Mouse (Mus musculus) midbrain, embryonic 11.5 days (tissue): Measurements from ENCODE around the gene Pms2. TPM values are rescaled to one million over a fixed set of nuclear protein-coding genes. Genes with fewer than 3 reads are reported as not detected.

Experiments
- ATAC-seq: fragments of 200-750 bp; cut with Nextera tagmentation; 2 replicates; pipeline ENCODE4 v1.8.0; 2017; ENCODE audit warnings: moderate TSS enrichment, moderate library complexity; ENCODE audit not compliant: low FRiP score
- DNase-seq: peaks from one replicate; pipeline ENCODE4 v3.0.0; 2015; ENCODE audit warnings: low spot score; ENCODE audit errors: missing footprints
- H3K27ac ChIP-seq: fragments of 300-500 bp; sonication (generic); 2 replicates; pipeline ENCODE4 v1.5.1; 2014; ENCODE audit warnings: low read depth, low read length
- H3K27me3 ChIP-seq: fragments of 300-500 bp; sonication (generic); 2 replicates; pipeline ENCODE4 v1.6.1; 2014; ENCODE audit warnings: mild to moderate bottlenecking, low read length, moderate library complexity, mixed read lengths; ENCODE audit not compliant: control insufficient read depth, insufficient read depth
- H3K36me3 ChIP-seq: fragments of 300-500 bp; sonication (generic); 2 replicates; pipeline ENCODE4 v1.6.1; 2014; ENCODE audit warnings: mild to moderate bottlenecking, low read length, moderate library complexity, mixed read lengths; ENCODE audit not compliant: control insufficient read depth, insufficient read depth
- H3K4me1 ChIP-seq: fragments of 300-500 bp; sonication (generic); 2 replicates; pipeline ENCODE4 v1.6.1; 2014; ENCODE audit warnings: low read length; ENCODE audit not compliant: control insufficient read depth, insufficient read depth
- H3K4me2 ChIP-seq: fragments of 300-500 bp; sonication (generic); 2 replicates; pipeline ENCODE4 v1.6.1; 2014; ENCODE audit warnings: mild to moderate bottlenecking, moderate library complexity
- H3K4me3 ChIP-seq: fragments of 300-500 bp; sonication (generic); 2 replicates; pipeline ENCODE4 v1.5.1; 2014; ENCODE audit warnings: low read depth, low read length
- H3K9ac ChIP-seq: fragments of 300-500 bp; sonication (generic); 2 replicates; pipeline ENCODE4 v1.6.1; 2014; ENCODE audit warnings: low read length
- H3K9me3 ChIP-seq: fragments of 300-500 bp; sonication (generic); 2 replicates; pipeline ENCODE4 v1.6.1; 2016; ENCODE audit warnings: low read length; ENCODE audit not compliant: control insufficient read depth
- WGBS: fragments of 180-500 bp; shearing (Covaris S2); extraction: QIAGEN DNeasy Blood & Tissue Kit; methylation state at CpG from one replicate; pipeline ENCODE4 v1.1.7; 2014; 5-methylcytosine and 5-hydroxymethylcytosine counted together
- polyA plus RNA-seq: library from polyadenylated mRNA; unstranded; fragments of >200 nt; fragmentation: Nextera tagmentation; extraction: Ambion mirVana; gene quantifications from 2 replicates; pipeline ENCODE4 v1.2.1, GENCODE M21; 2014

Pms2 gene
- polyA plus RNA-seq, 1 experiment from 2014 or later = 37.1 TPM

- Histone ChIP-seq H3K9ac (no peak overlapping the region), H3K4me2 (no peak overlapping the region), H3K36me3 (peaks cover 28% of the 10 kb centered on the region), H3K4me3 (no peak overlapping the region), H3K27me3 (no peaks in the 10 kb centered on the region), H3K27ac (no peak overlapping the region), H3K9me3 (no peaks in the 10 kb centered on the region), H3K4me1 (no peaks in the 10 kb centered on the region)
- ATAC-seq = no peak
- WGBS = 86% methylated on average over 3 of the region's 3 CpGs
- DNase-seq = peak; percentile 59
Measured at GRCm38 (mm10) chr5:143902111-143902510, 7.7 kb upstream of the Pms2 start.

GRCm38 (mm10) chr5:143903813-143904212 lies 6.0 kb upstream of the Pms2 start:
- Histone ChIP-seq H3K27me3 (no peaks in the 10 kb centered on the region), H3K4me2 (no peak overlapping the region), H3K9me3 (no peaks in the 10 kb centered on the region), H3K36me3 (peaks cover 22% of the 10 kb centered on the region), H3K4me1 (peaks cover 7% of the 10 kb centered on the region), H3K9ac (no peak overlapping the region), H3K27ac (no peak overlapping the region), H3K4me3 (no peak overlapping the region)
- ATAC-seq (no peak), DNase-seq (peak; percentile 41)
- 92% methylated on average over 4 of the region's 4 CpGs for WGBS

- ATAC-seq (no peak), DNase-seq (no peak)
- H3K27ac ChIP-seq = no peak overlapping the region
- no peaks in the 10 kb centered on the region for H3K27me3 ChIP-seq
- peaks cover 15% of the 10 kb centered on the region for H3K4me1 ChIP-seq
- WGBS = 88% methylated on average over 8 of the region's 8 CpGs
- no peak overlapping the region for H3K4me2 ChIP-seq
- H3K9me3 ChIP-seq = no peaks in the 10 kb centered on the region
- no peak overlapping the region for H3K9ac ChIP-seq
- H3K36me3 ChIP-seq = peaks cover 22% of the 10 kb centered on the region
- H3K4me3 ChIP-seq = no peak overlapping the region
Measured at GRCm38 (mm10) chr5:143906429-143906828, 3.3 kb upstream of the Pms2 start.

GRCm38 (mm10) chr5:143908926-143909325 lies 838 bp upstream of the Pms2 start:
- H3K9me3 ChIP-seq = no peaks in the 10 kb centered on the region
- peaks cover 7% of the 10 kb centered on the region; the same call in 1 of the 2 replicates for H3K36me3 ChIP-seq
- peak overlapping the region; percentile 68 for H3K9ac ChIP-seq
- no peak overlapping the region; the same call in 1 of the 2 replicates for H3K27ac ChIP-seq
- ATAC-seq = no peak
- peaks cover 15% of the 10 kb centered on the region for H3K4me1 ChIP-seq
- H3K4me2 ChIP-seq = peak overlapping the region; percentile 62
- WGBS = 2% methylated on average over 9 of the region's 9 CpGs
- no peaks in the 10 kb centered on the region for H3K27me3 ChIP-seq
- DNase-seq = peak; percentile 91
- peak overlapping the region; percentile 71 for H3K4me3 ChIP-seq

- Histone ChIP-seq H3K36me3 (peaks cover 15% of the 10 kb centered on the region; the same call in 1 of the 2 replicates), H3K9me3 (no peaks in the 10 kb centered on the region), H3K27ac (no peak overlapping the region), H3K4me1 (no peaks in the 10 kb centered on the region), H3K4me2 (no peak overlapping the region), H3K27me3 (no peaks in the 10 kb centered on the region), H3K4me3 (no peak overlapping the region), H3K9ac (no peak overlapping the region)
- WGBS = 91% methylated on average over 9 of the region's 9 CpGs
- no peak for ATAC-seq
- no peak for DNase-seq
Measured at GRCm38 (mm10) chr5:143916221-143916620, 6.5 kb downstream of the Pms2 start.

GRCm38 (mm10) chr5:143917418-143917817 lies 7.7 kb downstream of the Pms2 start:
- Histone ChIP-seq H3K36me3 (peaks cover 15% of the 10 kb centered on the region; the same call in 1 of the 2 replicates), H3K4me1 (no peaks in the 10 kb centered on the region), H3K9me3 (no peaks in the 10 kb centered on the region), H3K27me3 (no peaks in the 10 kb centered on the region), H3K27ac (no peak overlapping the region), H3K4me2 (no peak overlapping the region), H3K4me3 (no peak overlapping the region), H3K9ac (no peak overlapping the region)
- DNase-seq (no peak), ATAC-seq (no peak)
- 58% methylated on average over 5 of the region's 5 CpGs for WGBS

- DNase-seq (no peak), ATAC-seq (no peak)
- Histone ChIP-seq H3K4me2 (no peak overlapping the region), H3K4me1 (no peaks in the 10 kb centered on the region), H3K9ac (no peak overlapping the region), H3K36me3 (peaks cover 15% of the 10 kb centered on the region; the same call in 1 of the 2 replicates), H3K27ac (no peak overlapping the region), H3K9me3 (no peaks in the 10 kb centered on the region), H3K27me3 (no peaks in the 10 kb centered on the region), H3K4me3 (no peak overlapping the region)
- 94% methylated on average over 3 of the region's 3 CpGs for WGBS
Measured at GRCm38 (mm10) chr5:143918120-143918519, 8.4 kb downstream of the Pms2 start.

DNA sequence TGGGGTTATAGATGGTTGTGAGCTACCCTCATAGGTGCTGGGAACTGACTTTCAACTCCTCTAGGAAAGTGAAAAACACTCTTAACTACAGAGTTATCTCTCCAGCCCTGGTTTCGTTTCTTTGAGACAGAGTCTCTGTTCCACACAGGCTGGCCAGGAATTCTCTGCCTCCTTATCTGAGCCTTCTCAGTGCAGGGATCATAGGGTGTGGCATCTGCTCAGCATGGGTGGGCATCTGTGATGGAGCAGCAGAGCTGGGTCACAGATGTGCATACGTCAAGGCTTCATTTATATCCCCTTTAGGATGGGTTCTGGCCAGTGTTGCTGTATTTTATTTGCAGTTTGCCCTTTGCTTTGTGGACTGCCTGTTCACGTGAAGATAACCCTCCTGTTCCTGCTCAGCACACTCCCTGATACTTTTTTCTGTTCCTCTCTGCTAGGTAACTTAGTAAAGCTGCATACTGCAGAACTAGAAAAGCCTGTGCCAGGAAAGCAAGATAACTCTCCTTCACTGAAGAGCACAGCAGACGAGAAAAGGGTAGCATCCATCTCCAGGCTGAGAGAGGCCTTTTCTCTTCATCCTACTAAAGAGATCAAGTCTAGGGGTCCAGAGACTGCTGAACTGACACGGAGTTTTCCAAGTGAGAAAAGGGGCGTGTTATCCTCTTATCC lies 15.2 kb downstream of the Pms2 start:
- no peaks in the 10 kb centered on the region for H3K4me1 ChIP-seq
- no peak overlapping the region for H3K9ac ChIP-seq
- 92% methylated on average over 6 of the region's 6 CpGs for WGBS
- ATAC-seq (no peak), DNase-seq (no peak)
- no peak overlapping the region for H3K4me2 ChIP-seq
- H3K36me3 ChIP-seq = peaks cover 17% of the 10 kb centered on the region
- no peak overlapping the region for H3K4me3 ChIP-seq
- H3K27me3 ChIP-seq = no peaks in the 10 kb centered on the region
- H3K9me3 ChIP-seq = no peaks in the 10 kb centered on the region
- no peak overlapping the region for H3K27ac ChIP-seq

GRCm38 (mm10) chr5:143927875-143928274 lies 18.1 kb downstream of the Pms2 start, which contains the start of gene Gm42421:
TSS of gene Gm42421 (plus strand) at chr5:143928175.
- 93% methylated on average over 8 of the region's 8 CpGs for WGBS
- no peak for DNase-seq
- H3K9ac ChIP-seq = no peak within 1 kb of the TSS
- no peaks in the 10 kb centered on the region for H3K27me3 ChIP-seq
- no peaks in the 10 kb centered on the region for H3K4me1 ChIP-seq
- no peaks in the 10 kb centered on the region for H3K9me3 ChIP-seq
- no peak for ATAC-seq
- H3K36me3 ChIP-seq = peaks cover 17% of the 10 kb centered on the region
- no peak within 1 kb of the TSS for H3K4me3 ChIP-seq
- H3K27ac ChIP-seq = no peak within 1 kb of the TSS
- no peak within 1 kb of the TSS for H3K4me2 ChIP-seq
